Mouse (Mus musculus) small intestine, adult 2 months (tissue): ENCODE results near the gene Prss45. TPM values are rescaled to one million over a fixed set of nuclear protein-coding genes. Genes with fewer than 3 reads are reported as not detected.
A peak's percentile ranks its signal among the peaks of the same experiment; 100 is the strongest.

ENCODE experiments used
- H3K27ac ChIP-seq: fragments of 200-500 bp; 2 replicates; pipeline ENCODE4 v1.5.1; 2012; ENCODE audit warnings: low read depth, low read length, control low read depth, inconsistent platforms; ENCODE audit not compliant: insufficient read depth
- H3K27me3 ChIP-seq: fragments of 200-500 bp; 2 replicates; pipeline ENCODE4 v1.6.1; 2012; ENCODE audit warnings: mild to moderate bottlenecking, moderate library complexity, low read length, inconsistent platforms; ENCODE audit not compliant: control insufficient read depth, insufficient read depth
- H3K36me3 ChIP-seq: fragments of 200-500 bp; 2 replicates; pipeline ENCODE4 v1.6.1; 2012; ENCODE audit warnings: mild to moderate bottlenecking, low read length, control low read depth, inconsistent platforms; ENCODE audit not compliant: control insufficient read depth, insufficient read depth
- H3K4me1 ChIP-seq: fragments of 200-500 bp; 2 replicates; pipeline ENCODE4 v1.6.1; 2012; ENCODE audit warnings: low read length, inconsistent platforms, mixed read lengths; ENCODE audit not compliant: control insufficient read depth, insufficient read depth, insufficient read length
- H3K4me3 ChIP-seq: fragments of 200-500 bp; 2 replicates; pipeline ENCODE4 v1.5.1; 2012; ENCODE audit warnings: low read depth, mild to moderate bottlenecking, control low read depth, inconsistent platforms, low read length, moderate library complexity
- CTCF ChIP-seq: fragments of 200-500 bp; IDR thresholded peaks from 2 replicates; pipeline ENCODE4 v1.5.1; 2012; ENCODE audit warnings: low read depth, mild to moderate bottlenecking, control low read depth, inconsistent platforms, low read length, moderate library complexity, mixed read lengths; ENCODE audit not compliant: insufficient replicate concordance, insufficient read length; ENCODE audit errors: extremely low read depth
- POLR2A ChIP-seq: fragments of 200-500 bp; IDR thresholded peaks from 2 replicates; pipeline ENCODE4 v1.6.1; 2012; ENCODE audit warnings: low read depth, mild to moderate bottlenecking, control low read depth, inconsistent platforms, low read length, moderate library complexity
- WGBS: fragments of 180-500 bp; shearing (Covaris S2); methylation state at CpG from one replicate; pipeline ENCODE4 v1.1.7; 2018; 5-methylcytosine and 5-hydroxymethylcytosine counted together
- polyA plus RNA-seq: library from polyadenylated mRNA; depleted of rRNA; stranded (reverse); fragments of >200 nt; gene quantifications from 2 replicates; pipeline ENCODE4 v1.2.3, GENCODE M21; 2012

Gene Prss45
- polyA plus RNA-seq, 1 experiment, result not detected

DNA sequence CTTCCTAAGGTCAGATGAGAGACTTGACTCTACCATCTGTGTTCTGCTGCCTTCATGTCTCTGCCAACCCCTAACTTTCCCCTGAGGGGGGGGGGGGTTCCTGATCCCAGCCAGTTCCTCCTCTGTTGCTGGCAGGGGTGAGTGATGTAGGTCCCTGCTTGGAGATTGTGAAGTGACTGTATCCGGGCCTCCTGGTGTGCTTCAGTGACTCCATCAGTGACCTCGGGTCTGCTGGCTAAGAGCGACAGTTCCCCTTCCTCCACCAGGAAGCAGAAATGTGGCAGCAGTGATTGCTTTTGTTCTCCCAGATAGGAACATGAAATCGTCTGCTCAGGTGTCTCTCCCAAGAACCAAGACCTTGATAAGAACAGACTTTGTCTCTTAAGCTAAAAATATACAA lies 22.5 kb downstream of the Prss45 start:
- Histone ChIP-seq H3K4me3 (no peak overlapping the region), H3K27ac (no peak overlapping the region), H3K4me1 (peaks cover 2% of the 10 kb centered on the region; the same call in 1 of the 2 replicates), H3K27me3 (peaks cover 15% of the 10 kb centered on the region), H3K36me3 (no peaks in the 10 kb centered on the region)
- WGBS, result 10% methylated on average over 4 of the region's 4 CpGs
- TF ChIP-seq CTCF, result no peak
- no peak for TF ChIP-seq POLR2A

DNA sequence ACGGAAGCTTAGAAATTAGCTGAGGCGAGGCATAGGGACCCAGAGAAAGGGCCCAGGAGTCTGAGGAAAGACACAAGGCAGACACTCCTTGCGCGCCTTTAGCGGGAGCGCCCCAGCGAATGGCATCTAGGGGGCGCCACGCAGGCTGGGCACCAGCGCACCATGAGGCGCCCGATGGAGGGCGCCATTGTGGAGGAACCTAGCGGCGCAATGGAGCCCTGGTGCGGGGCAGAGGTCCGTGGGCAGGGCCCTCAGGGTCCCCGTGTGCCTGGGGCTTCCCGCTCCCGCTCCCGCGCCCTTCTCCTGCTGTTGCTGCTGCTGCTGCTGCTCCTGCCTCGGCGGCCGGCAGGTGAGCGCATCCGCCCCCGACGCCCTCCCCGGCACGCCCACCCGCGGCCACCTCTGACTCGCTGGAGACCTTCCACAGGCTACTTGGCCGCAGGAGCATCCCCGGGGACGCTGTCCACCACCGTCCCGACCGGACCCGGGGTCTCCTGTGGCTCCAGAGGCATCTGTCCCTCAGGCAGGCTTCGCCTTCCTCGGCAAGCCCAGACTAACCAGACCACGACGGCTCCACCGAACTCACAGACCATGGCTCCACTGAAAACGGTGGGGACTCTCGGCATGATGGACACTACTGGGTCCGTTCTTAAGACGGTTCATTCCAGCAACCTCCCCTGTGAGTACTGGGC lies 23.5 kb downstream of the Prss45 start, which contains the start of gene Prss50:
Prss50 (plus strand) TSS at position 187 of the 692 bp plus-strand sequence.
- TF ChIP-seq POLR2A (no peak), CTCF (peak; percentile 35; the same call in 1 of the 2 replicates)
- no peaks in the 10 kb centered on the region for H3K36me3 ChIP-seq
- no peak within 1 kb of the TSS for H3K4me3 ChIP-seq
- H3K27me3 ChIP-seq, result peaks cover 15% of the 10 kb centered on the region
- H3K4me1 ChIP-seq, result peaks cover 2% of the 10 kb centered on the region; the same call in 1 of the 2 replicates
- 16% methylated on average over 49 of the region's 50 CpGs for WGBS
- H3K27ac ChIP-seq, result no peak within 1 kb of the TSS

DNA sequence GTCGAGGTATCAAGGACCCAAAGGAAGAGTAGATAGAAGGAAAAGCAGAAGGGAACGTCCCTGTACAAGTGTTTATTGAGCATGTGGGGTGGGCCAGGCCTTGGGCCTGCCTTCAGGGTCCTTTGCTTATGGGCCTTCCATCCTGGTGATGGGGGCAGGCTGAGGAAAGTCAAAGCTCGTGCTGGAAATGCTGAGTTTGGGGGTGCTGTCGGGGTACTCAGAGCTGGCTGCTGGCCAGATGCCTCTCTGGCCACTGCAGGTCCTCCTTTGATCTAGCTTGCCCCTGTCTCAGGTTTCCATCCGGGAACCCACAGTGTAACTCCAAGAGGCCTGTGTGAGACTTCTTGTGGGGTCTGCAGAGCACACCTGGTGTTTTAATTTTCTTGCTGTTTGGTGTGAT lies 24.1 kb downstream of the Prss45 start:
- Histone ChIP-seq H3K4me1 (peaks cover 2% of the 10 kb centered on the region; the same call in 1 of the 2 replicates), H3K36me3 (no peaks in the 10 kb centered on the region), H3K27me3 (peaks cover 15% of the 10 kb centered on the region), H3K4me3 (no peak overlapping the region), H3K27ac (no peak overlapping the region)
- TF ChIP-seq CTCF (no peak), POLR2A (no peak)
- WGBS, result 74% methylated on average over 5 of the region's 5 CpGs

DNA sequence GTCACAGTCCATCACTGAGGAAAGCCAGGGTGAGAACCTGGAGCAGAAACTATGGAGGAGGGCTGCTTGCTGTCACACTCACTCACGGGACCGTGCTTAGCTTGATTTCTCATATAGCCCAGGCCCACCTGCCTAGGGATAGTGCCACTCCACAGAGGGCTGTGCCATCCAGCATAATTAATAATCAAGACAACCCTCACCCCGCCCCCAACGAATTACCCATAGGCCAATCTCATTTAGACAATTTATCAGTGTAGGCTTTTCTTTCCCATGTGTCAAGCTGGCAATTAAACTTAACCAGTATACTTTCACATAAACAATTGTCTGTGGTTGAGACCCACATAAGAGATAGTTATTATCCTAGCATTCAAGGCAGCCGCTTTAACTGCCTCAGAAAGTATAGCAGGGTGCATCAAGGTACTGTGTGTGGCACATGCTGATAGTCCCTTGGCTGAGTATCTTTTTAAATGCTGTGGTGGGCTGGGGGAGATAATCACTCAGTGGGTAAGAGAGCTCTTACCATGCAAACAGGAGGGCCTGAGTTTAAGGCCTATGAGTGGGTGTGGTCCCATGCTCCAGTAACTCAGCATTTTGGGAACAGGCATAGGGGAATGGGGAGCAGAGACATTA lies 24.7 kb downstream of the Prss45 start:
- TF ChIP-seq POLR2A (no peak), CTCF (no peak)
- peaks cover 15% of the 10 kb centered on the region for H3K27me3 ChIP-seq
- H3K27ac ChIP-seq, result no peak overlapping the region
- no peak overlapping the region for H3K4me3 ChIP-seq
- no peaks in the 10 kb centered on the region for H3K36me3 ChIP-seq
- WGBS, result 85% methylated on average over 5 of the region's 5 CpGs
- H3K4me1 ChIP-seq, result peaks cover 2% of the 10 kb centered on the region; the same call in 1 of the 2 replicates

DNA sequence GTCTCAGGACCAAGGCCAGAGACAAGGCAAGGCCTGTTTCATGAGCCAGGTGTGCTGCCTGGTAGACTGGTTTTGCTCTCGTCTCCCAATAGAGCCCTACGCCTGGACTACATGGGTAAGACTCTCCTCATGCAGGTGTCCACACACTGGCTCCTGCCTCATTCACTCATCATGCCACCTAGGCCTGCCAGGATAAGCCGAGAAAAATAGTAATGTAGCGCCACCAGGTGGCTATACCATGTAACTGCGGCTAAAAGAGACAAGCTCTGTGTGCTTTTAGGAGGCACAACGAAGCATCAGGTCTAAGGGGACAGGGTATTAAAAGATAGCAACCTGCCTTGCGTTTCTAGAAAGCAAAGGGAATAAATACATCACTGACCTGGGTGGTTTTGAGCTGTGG lies 36.6 kb downstream of the Prss45 start:
- 18% methylated on average over 7 of the region's 7 CpGs for WGBS
- Histone ChIP-seq H3K36me3 (no peaks in the 10 kb centered on the region), H3K4me1 (peaks cover 16% of the 10 kb centered on the region)

DNA sequence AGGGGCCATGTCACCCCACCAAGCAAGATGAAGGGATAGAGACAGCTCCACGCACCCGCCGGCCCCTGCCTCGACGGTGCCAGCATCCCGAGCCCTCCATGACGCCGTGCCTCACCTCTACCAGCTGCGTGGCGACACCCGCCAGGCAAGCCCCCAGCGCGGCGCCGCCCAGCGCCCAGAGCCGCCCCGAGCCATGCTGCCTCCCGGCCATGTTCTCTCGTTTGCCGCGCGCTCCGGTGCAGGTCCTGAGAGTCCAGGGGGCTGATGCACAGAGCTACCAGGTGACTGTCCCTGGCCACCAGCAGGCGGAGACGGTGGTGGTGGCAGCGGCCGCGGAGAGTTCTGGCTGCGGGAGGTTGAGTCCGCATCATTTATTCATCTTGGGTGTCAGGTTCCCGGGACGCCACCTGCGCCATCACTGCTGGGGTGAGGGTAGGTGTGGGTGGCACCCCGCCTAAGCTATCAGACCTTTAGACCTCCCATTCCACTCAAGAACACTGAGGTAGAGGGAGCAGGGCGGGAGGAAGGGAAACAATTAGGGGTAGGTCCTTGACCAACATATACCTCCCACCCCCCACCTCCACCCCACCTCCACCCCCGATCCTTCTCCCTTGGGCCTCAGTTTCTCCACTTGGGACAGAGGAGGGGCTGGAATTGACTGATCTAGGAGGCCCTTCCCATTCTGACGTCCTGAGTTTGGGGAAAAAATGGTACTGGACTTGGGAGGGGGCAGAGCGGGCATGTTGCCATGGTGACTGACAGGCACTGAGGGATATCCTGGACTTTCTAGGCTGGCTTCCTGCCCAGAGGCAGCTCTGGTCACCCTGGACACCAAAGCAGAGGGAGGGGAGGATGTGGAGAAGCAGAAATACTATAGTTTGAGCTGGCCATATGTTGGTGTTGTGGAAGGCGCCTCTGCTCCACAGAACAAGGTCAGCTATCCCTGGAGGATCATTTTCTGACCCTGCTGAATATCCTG lies 39.6 kb downstream of the Prss45 start:
- Histone ChIP-seq H3K4me1 (peaks cover 34% of the 10 kb centered on the region), H3K27ac (no peak overlapping the region), H3K36me3 (no peaks in the 10 kb centered on the region), H3K27me3 (peaks cover 3% of the 10 kb centered on the region; the same call in 1 of the 2 replicates), H3K4me3 (peak overlapping the region; percentile 20)
- WGBS, result 27% methylated on average over 40 of the region's 40 CpGs
- TF ChIP-seq POLR2A, result no peak
- no peak for TF ChIP-seq CTCF

More for the DNA sequence above, 36.6 kb downstream of the Prss45 start:
- H3K4me3 ChIP-seq, result no peak overlapping the region
- peaks cover 3% of the 10 kb centered on the region; the same call in 1 of the 2 replicates for H3K27me3 ChIP-seq
- no peak overlapping the region for H3K27ac ChIP-seq
- TF ChIP-seq POLR2A (no peak), CTCF (peak; percentile 69; the same call in 1 of the 2 replicates)
